Mouse (Mus musculus): Measurements from ENCODE around the gene Ppara.

Ppara gene

GRCm38 (mm10) chr15:85810462-85810805, 75.7 kb downstream of the Ppara start:
- DNase-seq, result no peak

DNA sequence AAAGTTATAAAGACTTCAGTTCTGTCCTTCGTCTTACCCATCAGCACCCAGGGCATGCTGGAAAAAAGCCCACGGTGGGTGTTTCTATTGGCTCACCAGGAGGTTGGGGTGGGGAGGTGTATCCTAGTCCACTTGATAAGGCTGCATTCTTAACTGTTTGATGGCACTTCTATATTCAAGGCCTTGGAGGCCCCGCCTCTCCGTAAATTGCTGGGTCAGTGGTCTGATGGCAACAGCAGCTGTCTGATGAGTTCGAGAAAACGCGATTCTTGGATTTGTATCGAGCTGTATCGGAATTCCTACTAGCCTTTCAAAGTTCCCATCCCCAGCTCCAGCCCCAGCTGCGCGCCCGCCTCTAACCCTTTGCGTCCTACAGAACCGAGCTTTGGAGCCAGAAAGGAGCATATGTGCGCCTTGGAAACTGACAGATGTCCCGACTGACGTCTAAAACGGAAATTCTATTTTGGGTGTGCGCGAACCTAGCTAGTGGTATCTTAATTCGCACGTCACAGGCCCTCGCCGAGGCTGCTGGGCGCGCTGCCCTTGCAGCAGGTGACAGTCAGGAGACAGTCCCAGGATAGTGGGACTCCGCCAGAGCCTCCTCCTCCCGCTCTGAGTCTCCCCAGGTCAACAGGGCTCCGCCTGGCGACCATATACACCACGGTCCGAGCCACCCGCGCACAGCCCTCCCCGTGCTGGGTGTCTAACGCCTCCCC, 76.2 kb downstream of the Ppara start:
- DNase-seq, result peak; percentile 61

GRCm38 (mm10) chr15:85811535-85812277, 76.9 kb downstream of the Ppara start, which contains the start of gene Cdpf1:
Gene Cdpf1, minus strand, starts transcription at chr15:85811697.
- peak; percentile 100 for DNase-seq

DNA sequence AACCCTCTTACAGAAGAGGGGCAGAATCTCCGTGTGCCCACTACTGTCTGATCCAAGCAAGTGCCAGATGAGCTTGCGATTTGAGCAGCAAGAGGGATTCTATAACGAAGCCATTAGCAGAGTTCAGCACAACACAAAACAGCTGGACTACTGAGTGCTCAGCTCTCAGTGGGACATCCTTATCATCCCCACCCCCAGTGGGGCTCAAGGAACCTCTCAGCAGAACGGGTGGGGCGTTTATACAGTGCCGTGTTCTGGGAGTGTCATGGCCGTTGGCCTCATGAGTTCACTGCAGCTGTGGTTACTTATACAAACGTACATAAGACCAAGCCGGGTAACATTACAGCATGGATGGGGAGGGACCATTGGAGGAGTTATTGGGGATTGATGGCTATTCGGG, 78.6 kb downstream of the Ppara start:
- DNase-seq, result no peak

- peak; percentile 53 for DNase-seq
Observed at GRCm38 (mm10) chr15:85821203-85822010, 86.6 kb downstream of the Ppara start, which contains the start of gene Pkdrej. Gene Pkdrej, minus strand, starts transcription at chr15:85821734.

DNA sequence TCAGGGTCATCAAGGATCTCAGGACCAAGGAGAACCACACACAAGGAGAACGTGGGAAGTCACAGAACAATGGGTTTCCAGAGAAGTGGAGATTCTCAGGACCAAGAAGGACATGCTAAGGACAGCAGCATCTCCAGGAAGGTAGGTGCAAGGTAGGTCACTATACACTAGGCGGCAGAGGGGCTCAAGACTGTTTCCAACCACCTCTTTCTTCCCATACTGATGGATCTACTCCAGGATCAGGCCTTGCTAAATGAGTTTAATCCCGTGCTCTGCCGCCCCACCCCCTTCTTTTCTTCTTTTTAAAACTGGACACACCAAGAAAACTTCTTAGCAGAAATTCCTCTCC, 87.2 kb downstream of the Ppara start:
- DNase-seq, result no peak

GRCm38 (mm10) chr15:85826676-85827075, 91.9 kb downstream of the Ppara start:
- no peak for DNase-seq

GRCm38 (mm10) chr15:85828071-85828470, 93.3 kb downstream of the Ppara start:
- no peak for DNase-seq

DNA sequence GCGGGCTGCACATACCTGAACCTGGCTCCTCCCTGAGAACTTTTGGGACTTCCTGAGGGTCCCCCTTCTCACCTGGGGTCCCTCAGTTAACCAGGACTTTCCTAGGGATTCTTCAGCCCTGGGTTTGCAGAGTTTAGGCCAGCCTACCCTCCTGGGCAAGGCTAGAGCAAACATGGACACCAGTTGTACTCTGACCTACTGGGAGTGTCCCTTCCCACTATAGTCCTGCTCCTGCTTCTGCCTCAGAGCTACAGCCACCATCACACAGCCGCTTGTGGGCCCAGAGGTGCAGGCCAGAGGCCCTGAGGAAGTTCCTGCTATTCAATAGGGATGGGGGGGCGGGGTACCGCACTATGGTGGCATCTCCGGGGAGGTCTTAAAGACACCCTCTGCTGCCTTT, 94.7 kb downstream of the Ppara start:
- DNase-seq, result no peak

- peak; percentile 72 for DNase-seq
Observed at GRCm38 (mm10) chr15:85831954-85832590, 97.3 kb downstream of the Ppara start, which contains the start of gene Ttc38. Gene Ttc38, plus strand, starts transcription at chr15:85832306.

- DNase-seq, result no peak
Observed at GRCm38 (mm10) chr15:85832599-85832998, 97.8 kb downstream of the Ppara start.

GRCm38 (mm10) chr15:85835335-85835734, 100.6 kb downstream of the Ppara start:
- no peak for DNase-seq

DNA sequence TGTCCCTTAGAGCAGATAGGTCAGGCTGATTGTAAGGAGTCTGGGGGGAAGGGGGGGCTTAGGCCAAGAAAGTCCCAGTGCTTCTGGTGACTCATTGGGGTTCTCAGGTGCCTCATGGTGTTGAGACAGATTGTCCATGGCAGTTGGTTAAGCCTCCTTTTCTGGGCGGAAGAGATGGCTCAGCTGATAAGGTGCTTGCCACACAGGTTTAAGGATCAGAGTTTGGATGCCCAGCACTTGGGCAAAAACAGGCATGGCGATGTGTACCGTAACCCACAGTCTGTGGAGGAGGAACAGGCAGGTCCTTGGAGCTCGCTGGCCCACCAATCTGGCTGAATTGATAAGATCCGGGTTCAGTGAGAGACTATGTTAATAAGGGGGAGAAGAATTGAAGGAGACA, 102.1 kb downstream of the Ppara start:
- no peak for DNase-seq

DNA sequence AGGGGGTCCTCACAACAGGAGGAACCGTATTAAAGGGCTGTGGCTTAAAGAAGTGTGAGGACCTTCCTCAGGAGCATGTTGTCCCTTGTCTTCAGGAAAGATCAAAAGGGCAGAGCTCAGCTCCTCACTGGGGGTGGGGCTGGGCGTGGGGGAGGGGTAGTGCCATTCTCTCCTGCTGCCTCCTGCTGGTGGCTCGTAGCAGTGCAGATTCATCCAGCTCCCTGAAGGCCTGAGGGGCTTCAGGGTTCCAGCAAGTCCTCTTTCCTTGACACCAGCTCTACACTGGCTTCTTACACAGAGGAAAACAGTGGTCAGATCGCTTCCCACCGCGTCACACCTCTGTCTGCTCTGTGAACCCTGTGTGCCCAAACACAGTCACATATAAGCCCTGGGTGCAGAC, 106.2 kb downstream of the Ppara start:
- peak; percentile 50 for DNase-seq

GRCm38 (mm10) chr15:85841796-85842360, 107.1 kb downstream of the Ppara start:
- no peak for DNase-seq

DNA sequence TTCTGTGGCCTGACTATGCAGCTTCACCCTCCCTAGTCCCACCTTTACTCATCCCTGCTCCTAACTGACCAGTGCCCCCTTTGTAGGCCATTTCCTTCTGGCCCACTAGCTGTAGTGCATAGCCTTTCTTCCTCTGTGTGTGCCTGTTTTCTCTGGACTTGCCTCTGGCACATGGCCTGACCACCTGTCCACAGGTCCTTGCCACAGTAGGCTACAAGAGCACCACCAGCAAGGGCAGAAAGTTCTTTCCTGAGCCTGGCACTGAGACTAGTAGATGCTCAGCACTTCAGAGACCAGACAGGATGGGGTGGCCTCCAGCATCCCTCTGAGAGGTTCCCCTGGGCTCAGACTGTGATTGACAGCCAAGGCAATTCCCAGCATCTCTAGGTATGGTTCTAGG, 110.3 kb downstream of the Ppara start:
- DNase-seq, result no peak

DNA sequence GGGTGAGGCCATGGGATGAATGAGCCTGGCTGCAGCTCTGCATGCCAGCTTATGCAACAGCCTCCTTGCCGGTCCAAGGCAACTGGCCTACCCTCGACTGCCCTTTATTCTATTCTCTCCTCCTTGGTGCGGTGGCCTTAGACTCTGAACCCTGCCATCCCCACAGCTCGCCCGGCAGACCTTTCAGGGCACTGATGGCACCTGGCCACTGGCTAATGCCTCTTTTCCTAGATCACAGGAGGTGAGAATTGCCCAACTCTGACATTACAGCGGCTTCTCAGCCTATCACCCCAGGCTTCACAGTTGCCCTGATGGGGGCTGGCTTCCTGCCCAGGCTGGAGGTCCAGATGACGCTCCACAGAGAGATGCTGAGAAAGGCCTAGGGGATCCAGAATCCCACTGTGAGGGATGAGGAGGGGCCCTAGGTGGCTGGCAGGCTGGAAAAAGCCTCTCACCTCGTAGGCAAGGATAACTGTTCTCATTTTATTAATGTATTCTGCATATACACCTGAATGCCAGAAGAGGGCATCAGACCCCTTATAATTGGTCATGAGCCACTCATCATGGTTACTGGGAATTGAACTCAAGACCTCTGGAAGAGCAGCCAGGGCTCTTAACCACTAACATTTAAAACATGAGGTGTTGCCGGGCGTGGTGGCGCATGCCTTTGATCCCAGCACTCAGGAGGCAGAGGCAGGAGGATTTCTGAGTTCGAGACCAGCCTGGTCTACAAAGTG, 117.0 kb downstream of the Ppara start:
- no peak for DNase-seq
